ENCODE assay signal across 8 mouse cellular contexts in the genomic region with DNA sequence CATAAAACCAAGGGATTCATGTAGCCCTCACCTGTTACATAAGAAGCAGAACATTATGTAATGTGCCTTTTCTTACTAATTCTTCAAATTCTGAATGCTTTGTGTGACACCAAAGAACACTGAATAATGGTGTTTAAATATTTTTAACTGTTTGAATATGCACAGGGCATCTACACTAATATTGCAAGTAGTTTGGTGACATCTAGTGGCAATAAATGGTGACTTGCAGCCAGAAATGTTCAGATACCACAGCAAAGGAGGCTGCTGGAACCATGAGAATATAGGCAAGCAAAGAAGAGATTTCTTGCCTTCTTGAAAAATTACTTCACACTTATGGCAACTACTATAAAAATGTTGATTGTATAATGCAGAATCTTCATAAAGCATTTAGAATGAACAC.
DNase-seq lines count a peak whose midpoint lies in the region.

No protein-coding gene starts in this region.

- DNase-seq in kidney, adult 11 months: peak; percentile 6
- no peak for DNase-seq in kidney, adult 18-20 months
- DNase-seq in ES-CJ7 (ENCODE audit: low read depth, low spot score): peak; percentile 21
- DNase-seq in embryo, embryonic 10 days (ENCODE audit: low spot score): peak; percentile 75
- peak; percentile 19 for DNase-seq in kidney, postnatal 10 days
- peak; percentile 70 for DNase-seq in retina, postnatal 1 day
- no peak for DNase-seq in urinary bladder, postnatal 10 days (ENCODE audit: low spot score)
- DNase-seq in gastrocnemius, postnatal 25 days: no peak

Comparison
In these comparisons a context has a peak if more than half of its experiments do, and no peak if none do; other contexts are left out.
1. DNase-seq: peak in kidney, adult 11 months (single experiment), ES-CJ7 (single experiment), embryo, embryonic 10 days (single experiment), kidney, postnatal 10 days (single experiment) and retina, postnatal 1 day (single experiment); none in kidney, adult 18-20 months (single experiment), urinary bladder, postnatal 10 days (single experiment) and gastrocnemius, postnatal 25 days (single experiment).